Mouse (Mus musculus): Measurements from ENCODE around the gene Il5. TPM values are rescaled to one million over a fixed set of nuclear protein-coding genes. Genes with fewer than 3 reads are reported as not detected.

The Il5 gene
- polyA plus RNA-seq, 1 experiment = not detected

GRCm38 (mm10) chr11:53736771-53737572, 16.4 kb downstream of the Il5 start:
- peaks cover 2% of the 10 kb centered on the region; the same call in 1 of the 2 replicates for H3K4me1 ChIP-seq (ENCODE audit: control insufficient read depth, insufficient read depth, insufficient read length)
- TF ChIP-seq POLR2A (IDR thresholded peaks at IDR 0.05; ENCODE audit: low read depth, low read length) (no peak), CTCF (IDR thresholded peaks at IDR 0.05; ENCODE audit: extremely low read depth, insufficient read depth, insufficient read length, insufficient replicate concordance) (peak; percentile 42; the same call in 1 of the 2 replicates)

GRCm38 (mm10) chr11:53737573-53737946, 17.0 kb downstream of the Il5 start:
- WGBS = 33% methylated on average over 6 of the region's 6 CpGs
- TF ChIP-seq POLR2A (IDR thresholded peaks at IDR 0.05; ENCODE audit: low read depth, low read length) (no peak), CTCF (IDR thresholded peaks at IDR 0.05; ENCODE audit: extremely low read depth, insufficient read depth, insufficient read length, insufficient replicate concordance) (peak; percentile 32; the same call in 1 of the 2 replicates)
- no peaks in the 10 kb centered on the region for H3K27me3 ChIP-seq (ENCODE audit: control insufficient read depth, insufficient read depth, low read length)
- H3K27ac ChIP-seq (ENCODE audit: insufficient read depth, low read length) = no peak overlapping the region
- H3K4me1 ChIP-seq (ENCODE audit: control insufficient read depth, insufficient read depth, insufficient read length) = peaks cover 2% of the 10 kb centered on the region; the same call in 1 of the 2 replicates
- DNase-seq (ENCODE audit: low read depth in 1 of 2, low spot score in 2 of 2) = peak in 1 of 2 experiments; percentile 56
- no peak overlapping the region for H3K4me3 ChIP-seq (ENCODE audit: extremely low read depth, insufficient read depth, insufficient read length)
- H3K36me3 ChIP-seq (ENCODE audit: control insufficient read depth, insufficient read depth, low read length) = no peaks in the 10 kb centered on the region

More at GRCm38 (mm10) chr11:53736771-53737572, 16.4 kb downstream of the Il5 start:
- no peak overlapping the region for H3K4me3 ChIP-seq (ENCODE audit: extremely low read depth, insufficient read depth, insufficient read length)
- H3K36me3 ChIP-seq (ENCODE audit: control insufficient read depth, insufficient read depth, low read length) = no peaks in the 10 kb centered on the region
- peak; percentile 45 to 72 for DNase-seq (ENCODE audit: low read depth in 1 of 2, low spot score in 2 of 2)
- no peak overlapping the region for H3K27ac ChIP-seq (ENCODE audit: insufficient read depth, low read length)
- 45% methylated on average over 14 of the region's 14 CpGs for WGBS
- H3K27me3 ChIP-seq (ENCODE audit: control insufficient read depth, insufficient read depth, low read length) = no peaks in the 10 kb centered on the region

- Histone ChIP-seq H3K27ac (ENCODE audit: insufficient read depth, low read length) (no peak overlapping the region), H3K4me3 (ENCODE audit: extremely low read depth, insufficient read depth, insufficient read length) (no peak overlapping the region), H3K36me3 (ENCODE audit: control insufficient read depth, insufficient read depth, low read length) (no peaks in the 10 kb centered on the region), H3K27me3 (ENCODE audit: control insufficient read depth, insufficient read depth, low read length) (no peaks in the 10 kb centered on the region), H3K4me1 (ENCODE audit: control insufficient read depth, insufficient read depth, insufficient read length) (no peaks in the 10 kb centered on the region)
- 79% methylated on average over 5 of the region's 5 CpGs for WGBS
- TF ChIP-seq POLR2A (IDR thresholded peaks at IDR 0.05; ENCODE audit: low read depth, low read length) = no peak
- TF ChIP-seq CTCF (IDR thresholded peaks at IDR 0.05; ENCODE audit: extremely low read depth, insufficient read depth, insufficient read length, insufficient replicate concordance) = no peak
- DNase-seq (ENCODE audit: low read depth in 1 of 2, low spot score in 2 of 2) = no peak
Observed at GRCm38 (mm10) chr11:53742353-53742752, 21.8 kb downstream of the Il5 start.

GRCm38 (mm10) chr11:53745260-53745659, 24.7 kb downstream of the Il5 start:
- DNase-seq (ENCODE audit: low read depth in 1 of 2, low spot score in 2 of 2) = no peak
- Histone ChIP-seq H3K4me3 (ENCODE audit: extremely low read depth, insufficient read depth, insufficient read length) (no peak overlapping the region), H3K27ac (ENCODE audit: insufficient read depth, low read length) (no peak overlapping the region), H3K36me3 (ENCODE audit: control insufficient read depth, insufficient read depth, low read length) (no peaks in the 10 kb centered on the region), H3K27me3 (ENCODE audit: control insufficient read depth, insufficient read depth, low read length) (no peaks in the 10 kb centered on the region), H3K4me1 (ENCODE audit: control insufficient read depth, insufficient read depth, insufficient read length) (peaks cover 6% of the 10 kb centered on the region; the same call in 1 of the 2 replicates)
- WGBS = 80% methylated on average over 2 of the region's 2 CpGs
- TF ChIP-seq POLR2A (IDR thresholded peaks at IDR 0.05; ENCODE audit: low read depth, low read length) (no peak), CTCF (IDR thresholded peaks at IDR 0.05; ENCODE audit: extremely low read depth, insufficient read depth, insufficient read length, insufficient replicate concordance) (no peak)

GRCm38 (mm10) chr11:53747985-53748384, 27.4 kb downstream of the Il5 start:
- peaks cover 6% of the 10 kb centered on the region; the same call in 1 of the 2 replicates for H3K4me1 ChIP-seq (ENCODE audit: control insufficient read depth, insufficient read depth, insufficient read length)
- no peak overlapping the region for H3K27ac ChIP-seq (ENCODE audit: insufficient read depth, low read length)
- DNase-seq (ENCODE audit: low read depth in 1 of 2, low spot score in 2 of 2) = no peak
- H3K36me3 ChIP-seq (ENCODE audit: control insufficient read depth, insufficient read depth, low read length) = no peaks in the 10 kb centered on the region
- 18% methylated on average over 9 of the region's 9 CpGs for WGBS
- no peaks in the 10 kb centered on the region for H3K27me3 ChIP-seq (ENCODE audit: control insufficient read depth, insufficient read depth, low read length)
- no peak overlapping the region for H3K4me3 ChIP-seq (ENCODE audit: extremely low read depth, insufficient read depth, insufficient read length)
- TF ChIP-seq POLR2A (IDR thresholded peaks at IDR 0.05; ENCODE audit: low read depth, low read length) = no peak
- no peak for TF ChIP-seq CTCF (IDR thresholded peaks at IDR 0.05; ENCODE audit: extremely low read depth, insufficient read depth, insufficient read length, insufficient replicate concordance)

- no peaks in the 10 kb centered on the region for H3K27me3 ChIP-seq (ENCODE audit: control insufficient read depth, insufficient read depth, low read length)
- TF ChIP-seq POLR2A (IDR thresholded peaks at IDR 0.05; ENCODE audit: low read depth, low read length) (no peak), CTCF (IDR thresholded peaks at IDR 0.05; ENCODE audit: extremely low read depth, insufficient read depth, insufficient read length, insufficient replicate concordance) (no peak)
- DNase-seq (ENCODE audit: low read depth in 1 of 2, low spot score in 2 of 2) = no peak
- peaks cover 6% of the 10 kb centered on the region; the same call in 1 of the 2 replicates for H3K4me1 ChIP-seq (ENCODE audit: control insufficient read depth, insufficient read depth, insufficient read length)
- no peak overlapping the region for H3K4me3 ChIP-seq (ENCODE audit: extremely low read depth, insufficient read depth, insufficient read length)
- no peaks in the 10 kb centered on the region for H3K36me3 ChIP-seq (ENCODE audit: control insufficient read depth, insufficient read depth, low read length)
- no peak overlapping the region for H3K27ac ChIP-seq (ENCODE audit: insufficient read depth, low read length)
- 34% methylated on average over 6 of the region's 6 CpGs for WGBS
Observed at GRCm38 (mm10) chr11:53748614-53749013, 28.0 kb downstream of the Il5 start.

- Histone ChIP-seq H3K4me3 (ENCODE audit: extremely low read depth, insufficient read depth, insufficient read length) (no peak overlapping the region), H3K27ac (ENCODE audit: insufficient read depth, low read length) (no peak overlapping the region), H3K27me3 (ENCODE audit: control insufficient read depth, insufficient read depth, low read length) (no peaks in the 10 kb centered on the region), H3K4me1 (ENCODE audit: control insufficient read depth, insufficient read depth, insufficient read length) (peaks cover 6% of the 10 kb centered on the region; the same call in 1 of the 2 replicates), H3K36me3 (ENCODE audit: control insufficient read depth, insufficient read depth, low read length) (no peaks in the 10 kb centered on the region)
- no peak for DNase-seq (ENCODE audit: low read depth in 1 of 2, low spot score in 2 of 2)
- 71% methylated on average over 4 of the region's 4 CpGs for WGBS
- TF ChIP-seq POLR2A (IDR thresholded peaks at IDR 0.05; ENCODE audit: low read depth, low read length) (no peak), CTCF (IDR thresholded peaks at IDR 0.05; ENCODE audit: extremely low read depth, insufficient read depth, insufficient read length, insufficient replicate concordance) (no peak)
Observed at GRCm38 (mm10) chr11:53749306-53749705, 28.7 kb downstream of the Il5 start.
